Mouse (Mus musculus) retina, embryonic 14.5 days (tissue): ENCODE results near the gene Adpgk.

Experiments
- DNase-seq: peaks from one replicate; pipeline ENCODE4 v3.0.0-alpha.2; 2015; ENCODE audit warnings: low spot score

The Adpgk gene

DNA sequence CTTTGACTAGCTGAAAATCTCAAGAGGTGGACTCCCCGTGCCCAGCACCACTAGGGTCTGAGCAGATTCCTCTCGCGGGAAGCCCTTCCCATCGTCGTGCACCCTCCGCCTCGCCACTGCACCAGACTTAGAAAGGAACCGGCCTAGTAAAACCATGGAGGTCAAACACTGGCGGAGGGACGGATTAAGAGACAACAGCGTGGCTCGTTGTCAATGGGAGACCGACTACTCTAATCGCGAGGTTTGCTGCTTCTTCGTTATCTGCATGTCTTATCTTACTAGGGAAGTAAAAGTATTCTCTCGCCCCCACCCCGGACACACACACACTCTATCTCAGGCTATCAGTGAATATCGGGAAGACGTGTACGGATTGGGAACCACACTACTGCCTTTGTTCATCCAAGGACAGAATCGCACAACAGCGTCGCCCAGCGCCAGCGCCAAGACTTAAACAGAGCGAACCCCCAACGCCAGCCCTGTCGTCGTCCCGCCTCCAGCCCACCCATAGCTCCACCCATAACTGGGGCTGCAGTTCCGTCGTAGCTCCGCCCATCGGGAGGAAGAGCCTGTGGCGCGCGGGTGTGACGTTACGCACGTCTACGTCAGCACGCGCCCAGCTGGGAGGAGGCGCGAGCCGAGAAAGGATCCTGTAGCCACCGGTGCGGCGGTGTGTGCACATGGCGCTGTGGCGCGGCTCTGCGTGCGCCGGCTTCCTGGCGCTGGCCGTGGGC lies at the start of gene Adpgk:
Gene Adpgk (plus strand): TSS at position 602 of the 731 bp plus-strand sequence.
- peak; percentile 99 for DNase-seq

DNA sequence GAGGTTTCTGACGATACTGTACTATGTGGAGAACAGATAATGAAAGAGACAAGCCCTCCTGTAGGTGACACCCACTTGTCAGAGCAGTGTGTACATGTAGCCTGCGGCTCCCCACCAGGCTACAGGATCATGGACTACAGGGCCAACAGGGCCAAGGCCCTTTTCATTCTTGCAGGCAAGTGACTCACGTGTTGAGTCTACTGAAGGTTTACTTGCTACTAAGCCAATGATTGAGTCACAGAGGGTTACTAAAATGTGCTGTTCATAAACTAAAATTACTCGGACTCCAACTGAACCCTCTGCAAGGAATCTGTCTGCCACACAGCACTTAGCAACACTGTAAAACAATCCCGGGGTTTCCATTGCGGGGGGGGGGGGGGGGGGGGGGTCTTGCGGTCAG lies 46.2 kb upstream of the Adpgk start:
- no peak for DNase-seq

DNA sequence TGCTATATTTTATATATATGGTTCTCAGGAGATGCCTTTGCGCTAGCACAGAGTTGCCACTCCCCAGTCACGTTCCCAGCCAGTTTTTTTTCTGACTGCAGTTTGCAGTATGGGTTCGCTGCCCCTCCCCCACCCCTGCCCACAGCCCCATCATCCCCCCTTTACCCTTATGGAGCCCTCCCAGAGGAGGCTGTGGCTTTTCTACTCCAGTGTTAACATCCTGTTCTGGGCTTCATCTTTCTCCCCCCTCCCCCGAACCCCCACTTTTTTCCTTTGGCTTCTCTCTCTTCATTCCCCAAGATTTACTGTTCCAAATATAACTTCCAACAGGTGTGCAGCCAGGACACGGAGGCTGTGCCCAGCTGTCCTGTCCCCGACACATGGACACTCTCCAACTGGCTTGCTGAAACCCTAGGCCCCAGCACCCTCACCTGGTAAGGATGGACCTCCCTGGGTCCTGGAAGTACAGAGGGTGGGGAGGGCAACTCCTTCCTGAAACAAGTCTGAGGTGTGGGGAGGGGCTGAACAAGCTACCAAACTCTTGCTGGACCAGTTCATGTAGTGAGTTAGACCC lies 44.8 kb upstream of the Adpgk start:
- DNase-seq = no peak

DNA sequence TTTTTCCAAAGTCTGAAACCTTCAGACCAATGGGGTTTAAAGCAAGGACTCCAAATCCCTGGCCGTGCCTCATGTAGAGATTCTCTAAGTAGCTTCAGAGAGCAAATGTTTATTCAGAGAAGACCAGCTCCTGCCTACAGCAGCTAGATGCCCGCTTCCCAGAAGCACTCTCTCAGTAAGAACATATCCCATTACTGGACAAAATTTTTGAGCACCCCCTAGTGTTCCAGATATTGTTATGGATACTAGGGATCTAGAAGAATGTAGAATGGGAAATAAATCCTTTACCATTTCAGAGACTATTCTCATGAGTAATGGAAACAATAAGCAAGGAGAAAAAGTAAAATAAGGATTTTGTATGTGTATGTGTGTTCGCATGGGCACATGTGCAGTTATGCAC lies 42.0 kb upstream of the Adpgk start:
- DNase-seq = peak; percentile 16

DNA sequence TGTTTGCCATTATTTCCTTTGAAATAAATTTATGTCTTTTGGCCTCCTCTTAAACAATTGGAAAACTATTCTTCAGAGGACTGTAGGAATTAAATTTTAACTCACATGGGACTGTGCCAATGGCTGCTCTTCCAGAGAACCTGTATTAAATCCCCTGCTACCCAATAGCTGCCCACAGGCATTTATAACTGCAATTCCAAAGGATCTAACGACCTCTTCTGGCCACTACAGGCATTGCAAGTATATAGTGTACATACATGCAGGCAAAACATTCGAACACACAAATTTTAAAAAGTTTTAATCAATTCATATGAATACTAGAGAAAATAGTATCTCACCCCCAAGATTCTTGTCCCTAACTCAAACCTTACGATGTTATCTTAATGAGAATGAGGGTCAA lies 41.1 kb upstream of the Adpgk start:
- DNase-seq = peak; percentile 41

DNA sequence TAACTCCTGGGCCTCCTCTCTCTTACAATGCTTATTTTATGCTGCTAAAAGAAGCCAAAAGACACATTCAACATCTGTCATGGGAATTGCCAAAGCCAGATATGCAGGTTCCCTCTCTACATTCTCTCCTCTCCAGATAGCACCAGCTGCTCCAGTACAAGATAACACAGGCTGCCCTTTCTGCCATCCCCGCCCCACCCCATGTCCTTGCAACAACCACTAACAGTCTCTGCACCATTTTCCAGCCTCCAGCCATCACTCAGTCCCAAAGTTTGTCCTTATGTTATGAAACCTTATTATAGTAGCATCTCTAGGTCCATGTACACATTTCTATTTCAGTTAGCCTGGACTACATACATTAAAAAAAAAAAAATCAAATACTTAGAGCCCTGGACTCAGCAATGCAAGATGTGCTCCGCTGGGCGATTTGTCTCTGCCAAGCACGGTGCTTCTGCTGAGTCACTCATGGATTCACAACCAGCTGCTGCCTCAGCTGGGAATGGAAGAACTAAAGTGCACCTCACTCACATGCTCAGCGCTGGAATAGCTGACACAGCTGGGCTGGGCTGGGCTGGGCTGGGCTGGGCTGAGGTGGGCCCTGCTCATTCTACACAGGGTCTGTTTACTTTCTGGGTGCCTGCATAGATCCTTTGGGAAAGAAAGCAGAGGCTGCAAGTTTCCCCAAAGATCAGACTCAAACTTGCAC lies 36.5 kb upstream of the Adpgk start:
- DNase-seq = peak; percentile 39

DNA sequence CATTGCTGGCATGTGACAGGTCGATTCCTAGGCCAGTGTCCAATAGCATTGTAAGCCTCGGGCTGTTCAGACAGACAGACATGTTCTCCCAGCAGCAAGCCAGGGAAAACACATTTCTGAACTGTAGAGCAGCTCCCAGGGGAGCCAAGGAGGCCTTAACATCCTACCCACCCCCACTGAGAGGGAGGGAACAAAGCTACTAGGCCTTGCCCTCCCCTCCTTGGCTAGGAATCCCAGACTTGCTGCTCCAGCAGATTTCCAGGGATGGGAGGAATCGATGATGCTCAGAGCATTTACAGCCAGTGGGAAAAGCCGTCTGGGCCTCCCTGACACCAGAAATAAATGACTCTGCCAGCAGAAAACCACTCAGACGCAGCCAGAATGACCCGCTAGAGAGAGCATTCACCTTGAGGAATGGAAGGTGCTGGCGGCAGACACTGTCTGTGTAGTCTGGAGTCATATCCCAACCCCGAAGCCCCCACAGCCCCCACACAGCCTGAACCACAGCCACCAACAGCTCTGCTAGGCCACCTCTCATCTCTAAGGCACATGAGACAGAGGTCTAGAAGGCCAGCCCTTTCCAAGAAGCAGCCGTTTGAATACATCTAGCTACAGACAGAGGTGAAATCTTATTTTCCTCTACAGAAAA lies 31.4 kb upstream of the Adpgk start:
- DNase-seq = peak; percentile 14

DNA sequence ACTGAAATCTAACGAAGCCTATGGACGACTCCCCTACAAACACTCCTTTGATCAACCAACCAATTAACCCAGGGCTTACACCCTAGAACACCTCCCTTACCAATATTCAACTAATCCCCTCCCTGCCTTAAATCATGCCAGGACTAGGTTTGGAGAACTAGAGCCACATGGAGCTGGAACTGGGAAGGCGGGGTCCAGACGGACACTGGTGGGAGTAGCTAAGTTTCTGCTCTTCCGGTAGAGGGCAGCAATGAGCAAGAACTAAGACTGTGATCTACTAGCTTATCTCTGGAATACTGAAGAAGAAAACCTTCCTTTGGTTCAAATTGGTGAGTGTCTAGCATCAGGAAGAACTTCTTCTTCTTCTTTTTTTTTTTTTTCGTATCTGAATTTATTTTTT lies 25.0 kb upstream of the Adpgk start:
- peak; percentile 53 for DNase-seq

DNA sequence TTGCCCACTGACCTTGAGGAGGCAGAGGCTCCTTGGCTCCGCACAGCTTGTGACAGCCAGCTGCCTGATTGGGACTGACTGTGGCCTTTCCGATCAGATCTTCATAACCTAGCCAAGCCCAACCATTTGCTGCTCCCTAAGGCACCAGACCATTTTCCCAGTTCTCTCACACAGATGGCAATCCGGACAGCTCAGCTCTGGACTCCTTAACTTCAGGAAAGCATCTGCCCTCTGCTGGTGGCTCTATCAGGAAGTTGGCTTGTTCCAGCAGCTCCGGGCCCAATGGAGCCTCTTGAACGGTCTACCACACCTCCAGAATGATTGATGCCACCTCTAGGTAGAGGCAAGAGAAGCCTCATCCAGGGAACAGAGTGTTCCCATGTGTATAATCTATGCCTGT lies 21.6 kb upstream of the Adpgk start:
- peak; percentile 86 for DNase-seq

DNA sequence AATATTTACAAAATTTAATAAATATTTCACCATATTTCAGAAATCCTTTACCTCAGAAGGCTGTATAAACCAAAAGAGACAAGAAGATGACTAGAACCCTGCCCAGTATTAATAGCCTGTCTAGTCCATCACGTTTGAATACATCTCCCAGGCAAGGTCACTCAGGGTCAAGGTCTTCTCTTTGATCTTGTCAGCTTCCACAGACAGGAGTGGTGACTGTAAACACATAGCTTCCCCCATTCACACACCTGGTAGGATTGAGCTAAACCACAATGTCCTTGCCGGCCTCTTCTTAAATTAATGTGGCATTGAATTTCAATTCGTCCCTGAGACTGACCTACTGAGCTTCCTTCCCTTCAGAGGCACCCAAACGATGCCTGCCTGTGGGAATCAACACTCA lies 20.3 kb upstream of the Adpgk start:
- DNase-seq = no peak

DNA sequence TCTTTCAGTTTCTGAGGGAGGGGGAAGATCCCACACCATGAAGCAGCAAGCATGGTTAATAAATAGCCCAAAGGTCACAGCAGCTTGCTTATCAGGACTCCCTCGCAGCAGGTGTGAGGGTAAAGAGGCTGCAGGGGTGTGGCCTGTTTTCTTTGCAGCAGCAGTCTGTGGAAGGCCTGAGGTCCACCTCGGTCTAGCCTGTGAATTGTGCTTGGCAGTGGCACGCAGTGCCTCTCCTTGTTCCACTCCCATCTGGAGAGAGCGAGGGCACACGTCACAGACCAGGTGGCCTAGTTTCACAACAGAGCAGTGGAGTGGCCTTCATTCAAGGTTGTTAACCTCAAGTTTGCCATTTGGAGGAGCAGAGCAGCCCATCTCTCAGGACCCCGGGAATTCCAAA lies 19.6 kb upstream of the Adpgk start:
- DNase-seq = peak; percentile 18

DNA sequence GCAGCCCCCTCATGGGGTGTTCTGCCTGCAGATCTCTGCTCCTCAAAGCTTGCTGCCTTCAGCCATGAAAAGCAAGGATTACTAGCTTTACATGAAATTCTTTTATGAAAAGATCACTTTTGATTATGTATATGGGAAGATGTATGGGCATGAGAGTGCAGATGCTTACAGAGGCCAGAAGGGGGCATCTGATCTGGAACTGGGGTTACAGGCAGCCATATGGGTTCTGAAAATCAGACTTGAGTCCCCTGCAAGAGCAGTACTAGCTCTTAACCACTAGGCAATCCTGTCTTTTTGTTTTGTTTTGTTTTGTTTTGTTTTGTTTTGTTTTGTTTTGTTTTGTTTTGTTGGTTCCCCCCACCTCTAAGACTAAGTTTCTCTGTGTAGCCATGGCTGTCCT lies 18.2 kb upstream of the Adpgk start:
- no peak for DNase-seq

DNA sequence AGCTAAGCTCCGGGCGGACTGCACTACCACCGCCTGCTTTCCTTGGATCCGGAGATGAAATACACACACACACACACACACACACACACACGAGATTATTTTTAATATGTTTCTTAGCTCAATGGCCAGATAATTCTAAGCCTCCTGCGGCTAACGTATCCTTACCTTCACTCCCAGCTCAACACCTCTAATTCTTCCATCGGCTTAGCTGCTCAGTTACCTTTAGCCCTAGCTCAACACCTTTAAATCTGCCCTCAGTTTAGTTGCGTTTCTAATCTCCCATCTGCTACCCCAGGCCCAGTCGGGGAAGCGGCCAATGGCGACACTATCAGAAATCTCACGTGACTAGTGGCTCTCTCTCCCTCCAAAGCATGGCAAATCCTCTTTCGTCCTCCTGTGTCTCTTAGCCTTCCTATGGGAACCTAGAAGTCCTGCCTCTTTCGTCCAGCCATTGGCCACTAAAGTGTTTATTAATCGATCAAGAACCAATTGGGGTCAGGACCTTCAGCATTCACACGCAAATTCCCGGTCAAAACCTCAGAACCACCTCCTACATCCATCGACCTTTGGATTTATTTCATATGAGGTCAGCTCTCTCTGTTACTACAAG lies 16.4 kb upstream of the Adpgk start:
- DNase-seq = no peak

DNA sequence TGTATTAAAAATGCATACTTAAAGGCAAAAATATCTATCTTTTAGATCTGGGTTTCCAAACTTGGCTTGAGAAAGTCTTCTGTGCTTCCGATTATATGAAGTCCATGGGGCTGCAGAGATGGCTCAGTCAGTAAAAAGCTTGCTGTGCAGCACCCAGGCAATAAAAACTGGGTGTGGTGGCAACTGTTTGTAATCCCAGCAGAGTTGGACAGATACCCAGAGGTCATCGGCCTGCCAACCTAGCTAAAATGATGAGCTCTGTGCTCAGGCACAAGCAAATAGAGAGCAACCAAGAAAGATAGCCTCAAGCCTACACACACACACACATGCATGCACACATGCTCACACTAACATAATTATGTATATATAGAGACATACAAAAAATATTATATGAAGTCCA lies 13.2 kb upstream of the Adpgk start:
- no peak for DNase-seq

DNA sequence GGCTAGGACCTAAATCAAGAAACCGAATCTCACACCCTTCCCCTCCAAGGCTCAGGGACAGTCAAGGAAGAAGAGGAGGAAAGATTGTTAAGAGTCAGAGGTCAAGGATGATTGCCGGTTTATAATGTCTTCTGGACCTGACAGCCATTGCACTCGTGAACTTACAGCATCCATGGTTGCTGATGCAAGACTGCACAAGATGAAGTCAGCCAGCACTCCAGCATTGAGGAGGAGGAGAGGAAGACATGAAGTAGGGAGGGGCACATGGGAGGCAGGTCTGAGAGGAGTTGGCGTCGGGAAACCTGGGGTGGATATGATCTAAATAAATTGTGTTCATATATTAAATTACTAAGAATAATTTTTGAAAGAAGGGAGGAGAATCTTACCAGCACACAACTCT lies 12.7 kb upstream of the Adpgk start:
- no peak for DNase-seq

DNA sequence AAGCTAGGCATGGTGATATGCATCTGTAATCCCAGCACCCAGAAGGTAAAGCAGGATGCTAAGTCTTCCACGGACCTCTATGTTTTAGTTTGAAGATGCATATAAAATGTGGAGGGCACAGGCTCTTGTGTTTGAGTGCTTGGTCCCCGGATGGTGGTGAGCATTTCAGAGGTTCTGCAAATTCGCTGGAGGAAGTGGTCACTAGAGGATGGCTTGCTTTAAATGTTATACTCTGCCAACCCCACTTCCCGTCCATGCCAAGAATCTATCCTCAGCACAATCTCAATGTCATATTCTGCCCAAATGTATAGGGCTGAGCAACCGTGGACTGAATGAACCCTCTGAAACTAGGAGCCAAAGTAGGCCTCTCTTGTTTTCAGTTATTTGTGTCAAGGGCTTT lies 10.5 kb upstream of the Adpgk start:
- no peak for DNase-seq

DNA sequence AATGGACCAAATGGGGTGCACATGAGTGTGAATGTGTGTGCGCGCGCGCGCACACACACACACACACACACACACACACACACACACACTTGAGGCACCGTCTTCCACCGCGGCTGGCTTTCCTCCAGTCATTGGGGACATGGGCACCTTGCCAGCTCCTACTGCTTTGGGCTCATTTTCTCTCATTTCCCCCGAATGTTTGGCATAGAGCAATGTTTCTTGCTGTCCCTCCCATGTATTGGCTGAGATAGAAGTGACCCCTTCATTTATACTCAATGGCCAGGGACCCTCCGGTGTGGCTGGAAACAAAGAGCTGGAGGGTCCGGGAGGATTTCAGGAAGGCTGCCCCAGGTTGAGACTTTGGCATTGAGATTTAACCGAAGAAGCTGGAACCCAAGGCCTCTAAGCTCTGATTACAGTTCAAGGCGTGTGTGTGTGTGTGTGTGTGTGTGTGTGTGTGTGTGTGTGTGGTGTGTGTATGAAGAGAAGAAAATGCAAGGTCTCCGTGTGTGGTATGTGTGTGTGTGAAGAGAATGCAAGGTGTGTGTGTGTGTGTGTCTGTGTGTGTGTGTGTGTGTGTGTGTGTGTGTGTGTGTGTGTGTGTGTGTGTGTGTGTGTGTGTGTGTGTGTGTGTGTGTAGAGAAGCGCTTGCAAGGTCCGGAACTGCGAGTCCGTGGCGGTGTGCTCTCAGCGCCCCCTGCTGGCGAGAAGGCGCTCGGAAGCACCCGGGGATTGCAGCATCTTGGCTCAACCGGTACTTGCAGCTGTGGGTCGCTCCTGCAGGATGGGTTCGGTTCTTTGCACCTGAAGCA lies 9.3 kb upstream of the Adpgk start:
- peak; percentile 82 for DNase-seq

DNA sequence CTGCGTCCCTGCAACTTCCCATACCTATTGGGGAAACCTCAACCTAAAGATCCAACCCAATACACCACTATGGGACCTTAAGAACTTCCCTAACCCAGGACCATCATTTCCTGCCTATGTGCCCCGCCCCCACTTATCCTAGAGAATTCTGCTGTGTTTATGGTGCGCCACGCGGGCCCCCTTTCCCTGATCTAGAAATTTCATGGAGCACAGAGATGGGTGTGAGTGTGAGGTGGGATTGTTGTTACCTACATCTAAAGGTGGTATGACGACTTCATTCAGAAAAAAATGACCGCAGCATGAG lies 8.7 kb upstream of the Adpgk start:
- no peak for DNase-seq

DNA sequence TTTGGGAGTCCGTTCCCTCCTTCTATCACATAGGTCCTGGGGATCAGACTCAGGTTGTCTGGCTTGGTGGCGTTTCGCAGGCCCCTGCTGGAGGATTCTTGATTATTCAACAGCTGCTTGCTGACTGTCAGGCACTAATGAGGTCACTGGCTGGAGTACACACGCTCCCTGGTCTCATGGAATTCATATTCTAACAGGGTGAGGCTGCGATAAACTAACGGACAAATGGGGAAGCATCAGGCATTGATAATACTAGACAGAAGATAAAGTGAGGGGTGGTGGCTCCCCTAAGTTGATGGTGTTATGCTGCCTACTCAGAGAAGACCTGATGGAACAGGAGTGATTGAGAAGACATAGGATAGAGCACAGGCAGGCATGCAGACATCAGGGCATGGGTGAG lies 5.7 kb upstream of the Adpgk start:
- DNase-seq = peak; percentile 24

DNA sequence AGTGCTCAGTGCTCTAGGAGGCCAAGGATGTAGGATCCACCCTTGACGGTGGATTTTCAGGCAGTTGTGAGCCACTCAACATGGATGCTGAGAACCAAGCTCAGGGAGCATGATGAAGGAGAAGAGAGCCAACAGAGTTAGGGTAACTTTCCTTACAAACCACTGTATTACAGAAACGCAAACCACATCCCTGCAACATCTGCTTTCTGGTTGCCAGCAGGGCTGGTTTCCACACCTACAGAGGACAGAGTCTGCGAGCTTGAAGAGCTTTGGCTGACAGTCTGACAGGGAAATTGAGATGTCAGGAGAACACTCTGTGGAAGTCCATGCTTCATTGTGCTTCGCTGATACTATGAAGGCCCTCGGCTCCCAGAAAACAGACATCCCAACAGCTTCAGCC lies 3.3 kb upstream of the Adpgk start:
- no peak for DNase-seq

DNA sequence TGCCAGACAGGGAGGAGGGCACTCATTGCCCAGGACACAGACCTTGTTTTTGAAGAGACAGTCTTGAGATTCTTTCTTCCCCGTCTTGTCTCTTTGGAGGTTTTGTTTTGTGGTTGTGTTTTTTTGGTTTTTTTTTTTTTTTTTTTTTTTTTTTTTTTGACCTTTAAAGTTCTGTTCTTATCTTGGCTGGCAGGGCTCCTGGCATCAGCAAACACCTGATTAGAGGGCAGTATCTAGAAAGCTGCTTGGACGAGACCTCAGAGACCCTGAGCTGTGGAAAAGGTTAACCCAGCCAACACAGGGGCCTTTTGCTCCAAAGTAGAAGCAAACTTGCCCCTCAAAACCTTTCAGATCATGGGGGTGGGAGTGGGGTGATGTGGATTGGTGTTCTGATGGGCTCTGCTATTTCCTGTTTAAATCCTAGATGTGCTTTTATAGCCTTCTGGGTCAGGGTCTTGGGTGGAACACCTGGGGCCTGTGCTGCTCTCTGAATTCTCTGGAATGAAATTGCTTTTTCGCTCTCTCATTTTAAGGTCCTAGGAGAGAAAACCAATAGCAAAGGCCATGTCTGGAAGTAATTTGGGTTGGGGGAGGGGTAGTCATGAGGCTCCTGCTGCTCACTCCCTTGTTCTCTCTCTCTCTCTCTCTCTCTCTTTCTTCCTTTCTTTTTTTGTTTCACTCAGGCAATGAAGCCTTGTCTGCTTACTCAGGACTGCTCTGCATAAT lies 2.5 kb upstream of the Adpgk start:
- no peak for DNase-seq
